Mouse (Mus musculus): ENCODE measurements around the gene Rufy1.
"Not testable (repeated sequence)": the region's sequence is repeated elsewhere in the genome, so short reads cannot be mapped to it uniquely, and the experiment has no call there.

The Rufy1 gene

DNA sequence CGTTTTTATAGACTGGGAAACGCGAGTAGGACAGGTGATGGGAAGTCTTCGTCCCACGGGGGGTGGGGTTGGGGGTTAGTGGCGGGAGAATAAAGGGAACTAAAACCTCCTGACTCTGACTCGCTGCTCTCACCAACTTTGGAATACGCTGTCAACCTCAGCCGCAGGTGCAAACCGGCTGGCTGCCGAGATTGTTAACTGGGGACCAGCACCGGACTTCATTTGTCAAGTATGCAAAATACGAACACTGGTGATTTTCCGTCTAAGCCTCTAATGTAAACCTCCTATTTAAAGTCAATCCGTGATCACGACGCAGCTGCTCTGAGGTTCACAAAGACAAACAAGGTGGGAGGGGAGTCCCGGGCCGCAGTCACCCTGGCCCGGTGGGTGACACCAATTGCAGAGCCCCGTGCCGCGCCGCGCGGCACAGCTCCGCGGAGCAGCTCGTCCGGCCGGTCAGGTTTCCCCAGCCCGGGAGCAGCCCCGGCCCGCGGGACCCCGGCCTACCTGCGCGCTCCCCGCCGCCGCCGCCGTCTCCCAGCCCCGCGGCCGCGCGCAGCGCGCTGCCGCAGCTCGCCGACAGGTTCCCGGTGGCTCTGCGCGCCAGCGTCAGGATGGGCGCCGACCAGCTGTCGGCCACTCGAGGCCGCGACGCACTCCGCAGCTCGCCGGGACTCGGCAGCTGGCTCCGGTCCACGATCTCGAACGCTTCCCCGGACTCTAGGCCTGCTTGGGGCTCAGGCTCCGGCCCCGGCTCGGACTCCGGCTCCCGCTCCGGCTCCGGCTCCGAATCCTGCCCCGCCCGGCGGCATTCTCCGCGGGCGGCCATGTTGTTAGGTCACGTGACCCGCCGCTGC, at the start of gene Rufy1:
Gene Rufy1, minus strand, starts transcription at position 849 of the 857 bp plus-strand sequence.
- peak; percentile 56 to 80 for DNase-seq (ENCODE audit: low read depth in 1 of 2, low spot score in 2 of 2)

DNA sequence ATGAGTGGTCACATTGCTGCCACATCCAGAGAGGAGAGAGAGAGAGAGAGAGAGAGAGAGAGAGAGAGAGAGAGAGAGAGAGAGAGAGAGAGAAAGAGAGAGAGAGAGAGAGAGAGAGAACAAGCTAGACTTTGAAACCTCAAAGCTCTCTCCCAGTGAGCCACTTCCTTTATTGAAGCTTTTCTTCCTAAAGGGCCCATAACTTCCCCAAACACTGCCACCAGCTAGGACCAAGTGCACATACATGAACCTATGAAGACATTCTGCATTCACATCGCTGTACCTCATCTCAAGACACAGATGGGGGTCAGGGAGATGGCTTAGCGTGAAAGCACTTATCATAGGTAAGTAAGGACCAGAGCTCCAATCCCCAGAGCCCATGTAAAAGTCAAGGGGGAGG, 47.1 kb upstream of the Rufy1 start:
- DNase-seq (ENCODE audit: low read depth in 1 of 2, low spot score in 2 of 2), result peak in 1 of 2 experiments; percentile 3

DNA sequence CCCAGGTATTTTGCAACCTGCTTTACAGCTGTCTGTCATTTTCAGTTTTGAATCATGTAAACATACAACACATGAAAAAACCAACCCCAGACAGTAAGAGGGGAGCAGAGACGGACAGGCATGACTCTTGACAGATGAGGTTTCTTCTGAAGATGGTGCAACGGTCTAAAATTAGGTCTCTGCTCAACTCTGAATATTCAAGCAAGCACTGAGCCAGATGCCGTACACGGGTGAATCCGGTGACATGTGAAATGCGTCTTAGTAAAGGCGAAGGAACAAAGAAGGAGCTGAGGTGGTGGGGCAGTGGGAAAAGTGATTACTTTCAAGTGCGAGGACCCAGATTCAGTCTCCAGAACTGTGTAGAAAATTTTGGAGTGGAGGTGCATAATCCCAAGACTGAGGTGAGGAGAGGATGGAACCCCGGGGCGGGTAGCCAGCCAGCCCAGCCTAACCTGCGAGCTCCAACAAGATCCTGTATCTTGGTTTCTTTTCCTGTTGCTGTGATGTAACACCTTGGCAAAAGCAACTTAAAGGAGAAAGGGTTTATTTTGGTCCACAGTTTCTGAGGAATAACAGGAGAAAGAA, 46.7 kb upstream of the Rufy1 start:
- no peak for DNase-seq (ENCODE audit: low read depth in 1 of 2, low spot score in 2 of 2)

DNA sequence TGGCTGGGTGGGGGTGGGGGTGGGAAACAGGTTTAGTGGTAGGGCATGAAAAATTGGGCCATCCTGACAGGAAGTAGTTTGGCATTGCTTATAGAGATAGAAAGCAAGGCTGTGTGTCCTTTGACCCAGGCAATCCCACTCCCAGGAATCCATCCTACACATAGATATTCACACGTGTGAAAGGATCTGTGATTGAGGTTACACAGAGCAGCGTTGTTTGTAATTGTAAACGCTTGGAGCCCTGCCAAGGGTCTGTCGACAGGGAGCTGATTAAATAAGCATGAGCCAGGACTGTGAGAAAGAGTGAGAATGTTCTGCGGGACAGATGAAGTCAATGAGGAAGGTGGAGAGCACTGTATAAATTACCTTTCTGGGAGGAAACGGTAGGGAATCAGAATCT, 46.0 kb upstream of the Rufy1 start:
- no peak for DNase-seq (ENCODE audit: low read depth in 1 of 2, low spot score in 2 of 2)

DNA sequence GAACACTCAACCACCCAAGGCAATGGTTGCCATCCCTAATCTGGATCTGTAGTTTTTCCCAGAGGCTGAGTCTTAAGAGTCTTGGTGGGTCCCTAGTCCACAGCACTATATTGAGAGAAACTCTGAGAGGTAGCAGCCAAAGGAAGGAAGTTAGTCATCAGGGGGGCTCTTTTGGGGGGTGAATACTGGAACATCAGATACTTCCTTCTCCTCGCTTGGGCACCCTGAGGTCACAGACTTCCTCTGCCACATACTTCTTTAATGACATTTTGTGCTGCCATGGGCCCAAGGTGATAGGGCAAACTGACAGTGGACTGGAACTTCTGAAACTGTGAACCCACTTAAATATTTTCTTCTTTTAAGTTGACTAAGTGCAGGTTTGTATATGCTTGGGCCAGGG, 43.0 kb upstream of the Rufy1 start:
- no peak for DNase-seq (ENCODE audit: low read depth in 1 of 2, low spot score in 2 of 2)

DNA sequence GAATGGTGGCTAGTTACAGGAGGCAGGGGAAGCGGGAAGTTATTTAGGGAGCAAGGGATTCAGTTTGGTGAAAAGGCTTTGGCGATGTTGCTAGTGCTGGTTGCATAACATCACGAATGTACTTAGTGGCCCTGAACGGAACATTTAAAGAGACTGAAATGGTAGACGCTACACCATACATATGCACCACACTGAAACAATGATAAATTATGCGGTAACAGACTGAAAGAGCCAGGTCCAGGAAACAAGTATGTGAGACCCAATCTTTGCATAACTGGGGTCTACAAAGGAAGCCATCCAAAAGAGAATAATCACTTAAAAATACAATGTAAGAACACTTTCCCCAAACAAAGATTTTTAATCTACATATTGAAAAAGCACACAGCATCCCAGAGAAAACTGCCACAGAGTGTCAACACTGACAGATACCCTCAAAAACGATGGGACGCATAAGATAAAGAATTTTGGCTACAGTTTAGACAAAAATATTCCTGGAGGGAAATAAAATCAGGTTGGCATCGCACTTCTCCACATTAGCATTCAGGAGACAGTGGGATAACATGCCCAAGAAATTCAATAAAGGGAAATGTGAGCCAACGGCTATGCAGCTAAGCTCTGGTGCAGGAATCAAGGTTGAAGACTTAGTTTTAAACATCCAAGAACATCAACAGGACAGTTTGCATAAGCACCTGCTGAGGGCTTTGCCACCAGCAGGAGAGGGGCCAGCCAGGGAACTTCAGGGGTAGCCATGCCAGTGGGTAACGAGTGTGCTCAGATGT, 41.4 kb upstream of the Rufy1 start:
- DNase-seq (ENCODE audit: low read depth in 1 of 2, low spot score in 2 of 2), result no peak

DNA sequence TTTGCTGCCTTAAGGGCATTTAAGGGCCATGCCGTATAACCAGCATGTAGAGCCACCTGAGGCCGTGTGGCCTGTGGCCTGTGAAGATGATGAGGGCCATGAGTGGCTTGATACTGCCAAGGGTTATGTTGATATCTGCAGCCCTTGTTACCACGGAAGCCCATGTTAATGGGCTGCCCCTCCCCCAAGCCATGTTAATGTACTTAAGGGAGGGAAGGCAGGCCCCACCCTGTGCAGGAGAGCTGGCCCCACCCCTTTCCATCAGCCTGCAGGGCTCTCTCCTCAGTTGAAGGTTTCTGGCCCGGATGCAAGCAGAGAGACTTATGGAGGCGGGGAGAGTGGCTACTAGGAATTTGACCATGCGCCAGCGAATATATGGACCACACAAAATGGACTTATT, 30.6 kb upstream of the Rufy1 start:
- DNase-seq (ENCODE audit: low read depth in 1 of 2, low spot score in 2 of 2), result no peak

DNA sequence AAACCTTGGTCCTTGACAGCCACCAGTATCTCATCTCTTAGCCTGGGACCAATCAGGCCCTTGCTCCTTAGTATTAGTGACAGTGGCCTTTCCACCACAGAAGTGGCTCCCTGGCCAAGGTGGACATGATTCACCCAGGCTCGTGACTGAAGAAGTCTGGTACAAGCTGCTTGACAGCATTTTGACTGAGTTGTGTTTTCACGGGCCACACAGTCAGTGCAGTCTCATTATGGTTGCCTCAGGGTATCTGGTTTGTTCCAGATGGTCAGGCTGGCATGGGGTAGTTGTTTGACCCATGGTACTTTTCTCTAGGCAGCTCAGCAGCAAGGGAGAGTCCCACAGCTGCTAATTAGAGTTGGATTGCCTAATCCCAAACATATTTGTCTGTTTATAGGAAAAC, 28.3 kb upstream of the Rufy1 start:
- no peak for DNase-seq (ENCODE audit: low read depth in 1 of 2, low spot score in 2 of 2)

DNA sequence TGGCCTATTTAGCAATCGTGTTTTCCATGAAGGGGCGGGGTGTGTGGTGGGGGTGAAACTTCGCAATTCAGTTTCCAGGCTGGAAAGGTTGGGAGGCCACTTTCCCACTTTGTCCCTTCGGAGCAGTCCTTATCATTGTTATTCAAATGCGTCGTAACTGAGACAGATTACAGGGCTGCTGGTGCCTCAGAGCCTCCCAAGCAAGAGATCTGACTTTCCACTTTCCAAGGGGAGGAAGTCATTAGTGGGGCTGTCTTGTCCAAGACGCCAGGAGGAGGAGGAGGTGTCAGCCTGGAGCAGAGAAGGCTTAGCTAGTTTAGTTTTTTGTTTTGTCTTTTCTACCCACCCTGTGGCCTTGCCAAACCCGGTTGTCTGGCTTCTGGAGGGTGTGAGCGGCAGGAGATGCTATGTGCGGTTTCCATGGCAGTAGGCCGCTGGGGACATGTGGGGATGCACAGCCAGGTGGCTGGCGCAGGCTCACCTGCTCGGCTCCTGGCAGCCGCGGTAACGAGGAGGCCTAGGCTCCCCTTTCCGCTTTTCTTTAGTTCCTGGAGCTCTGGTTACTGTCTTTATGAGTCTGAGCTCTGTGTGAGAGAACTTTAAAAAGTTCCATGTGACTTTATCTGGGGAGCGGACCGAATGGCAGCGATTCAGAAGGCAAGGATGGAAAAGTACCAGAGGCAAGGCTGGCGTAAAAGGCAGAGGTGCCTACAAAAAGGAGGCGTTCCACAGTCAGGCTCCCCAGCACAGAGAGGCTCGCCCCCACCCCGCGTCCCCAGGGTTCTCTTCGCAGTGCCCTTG, 26.4 kb upstream of the Rufy1 start:
- DNase-seq (ENCODE audit: low read depth in 1 of 2, low spot score in 2 of 2), result no peak

DNA sequence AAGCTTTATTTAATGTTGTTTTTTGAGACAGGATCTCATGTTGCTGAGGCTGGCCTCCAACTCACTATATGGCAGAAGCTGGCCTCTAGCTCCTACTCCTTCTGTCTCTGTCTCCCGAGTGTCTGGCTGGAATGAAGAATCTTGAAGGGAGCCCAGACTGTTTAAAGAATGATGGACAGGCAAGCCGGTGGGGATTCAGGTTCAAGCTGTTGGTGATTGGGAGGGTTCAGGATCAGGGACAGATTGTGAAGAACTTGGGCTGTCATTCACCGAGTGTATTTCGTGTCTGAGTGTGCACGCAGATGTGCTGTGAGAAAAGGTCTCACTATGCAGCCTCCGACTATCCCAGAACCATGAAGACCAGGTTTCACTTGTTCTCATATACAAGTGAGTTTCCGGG, 25.5 kb upstream of the Rufy1 start:
- DNase-seq (ENCODE audit: low read depth in 1 of 2, low spot score in 2 of 2), result no peak

DNA sequence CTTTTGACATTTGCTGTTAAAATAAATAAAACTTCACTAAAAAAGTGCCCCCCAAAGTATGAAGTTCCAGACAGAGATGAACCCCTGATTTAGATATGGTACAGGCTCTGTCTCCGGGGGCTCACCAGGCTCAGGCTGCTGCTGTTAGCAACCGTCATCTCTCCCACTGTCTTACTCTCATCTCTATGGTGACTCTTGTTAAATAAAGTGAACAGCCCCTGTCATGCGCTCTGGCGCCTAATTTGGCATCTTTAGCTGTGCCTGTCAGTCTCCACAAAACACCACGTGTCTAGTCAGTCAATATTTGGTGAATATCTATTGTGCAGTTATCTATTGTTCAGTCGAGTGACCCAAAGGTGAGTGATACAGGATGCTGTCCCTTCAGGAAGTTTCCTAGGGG, 24.0 kb upstream of the Rufy1 start:
- DNase-seq (ENCODE audit: low read depth in 1 of 2, low spot score in 2 of 2), result no peak

DNA sequence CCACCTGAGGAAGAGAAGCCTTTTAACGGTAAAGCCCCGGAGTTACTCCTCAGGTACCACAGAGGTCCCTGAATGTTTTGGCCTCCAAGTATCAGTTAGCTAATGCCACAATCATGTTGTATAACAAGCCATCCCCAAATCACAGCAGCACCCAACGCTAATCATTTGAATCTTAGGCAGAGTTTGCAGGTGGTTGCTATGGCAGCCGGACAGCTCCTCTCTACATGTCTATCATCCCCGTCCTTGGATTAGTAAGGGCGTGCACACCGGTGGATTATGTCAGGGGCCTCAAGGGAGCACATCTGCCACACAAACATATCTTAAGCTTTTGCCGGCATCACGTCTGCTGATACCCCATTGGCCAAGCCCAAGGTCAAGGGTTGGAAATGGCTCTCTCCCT, 19.3 kb upstream of the Rufy1 start:
- DNase-seq (ENCODE audit: low read depth in 1 of 2, low spot score in 2 of 2), result no peak

DNA sequence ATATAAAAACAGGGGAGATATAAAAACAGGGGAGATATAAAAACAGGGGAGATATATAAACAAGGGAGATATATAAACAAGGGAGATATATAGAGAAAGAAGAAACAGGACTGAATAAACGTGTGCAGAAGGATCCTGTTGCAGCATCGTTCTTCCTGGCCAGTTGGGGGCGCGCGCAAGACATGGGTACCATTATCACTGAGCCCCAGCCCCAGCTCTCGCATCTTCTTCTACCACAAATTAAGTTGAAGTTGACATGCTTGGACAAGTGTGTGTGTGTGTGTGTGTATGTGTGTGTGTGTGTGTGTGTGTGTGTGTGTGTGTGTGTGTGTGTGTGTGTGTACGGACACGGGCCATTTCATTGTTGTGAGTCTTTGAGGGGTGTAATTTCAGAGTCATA, 17.2 kb upstream of the Rufy1 start:
- not testable (repeated sequence) for DNase-seq (ENCODE audit: low read depth in 1 of 2, low spot score in 2 of 2)

DNA sequence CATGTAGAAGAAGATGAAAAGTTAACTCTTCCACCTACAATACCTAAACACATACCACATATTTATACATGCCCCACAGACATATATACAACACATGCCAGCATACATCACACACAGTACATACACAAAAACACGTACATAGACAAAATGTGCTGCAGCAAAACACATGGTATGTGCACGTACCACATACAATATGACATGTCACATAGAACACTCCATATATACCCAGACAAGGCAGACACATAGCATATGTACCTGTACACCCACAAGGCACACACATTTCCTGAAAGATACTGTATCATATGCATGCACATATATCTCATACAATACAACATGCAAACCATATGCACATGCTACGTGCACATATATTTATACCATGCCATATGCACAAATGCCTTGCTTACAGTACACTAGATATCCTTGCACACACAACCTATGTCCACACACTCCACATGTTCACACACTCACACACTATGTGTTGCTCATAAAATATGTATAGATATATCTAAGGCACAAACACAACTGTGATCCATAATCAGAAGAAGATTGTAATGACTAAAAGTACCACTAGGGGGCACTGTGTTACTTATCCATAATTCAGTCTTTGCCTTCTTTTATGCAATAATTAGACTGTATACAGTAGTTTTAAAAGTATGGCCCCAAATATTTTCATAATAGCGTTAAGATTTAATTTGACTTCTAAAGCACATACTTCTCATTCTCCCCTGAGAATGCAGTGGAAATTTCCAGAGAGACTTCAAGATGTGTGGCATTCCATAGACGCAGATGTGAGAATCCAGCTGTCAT, 12.5 kb upstream of the Rufy1 start:
- DNase-seq (ENCODE audit: low read depth in 1 of 2, low spot score in 2 of 2), result no peak

DNA sequence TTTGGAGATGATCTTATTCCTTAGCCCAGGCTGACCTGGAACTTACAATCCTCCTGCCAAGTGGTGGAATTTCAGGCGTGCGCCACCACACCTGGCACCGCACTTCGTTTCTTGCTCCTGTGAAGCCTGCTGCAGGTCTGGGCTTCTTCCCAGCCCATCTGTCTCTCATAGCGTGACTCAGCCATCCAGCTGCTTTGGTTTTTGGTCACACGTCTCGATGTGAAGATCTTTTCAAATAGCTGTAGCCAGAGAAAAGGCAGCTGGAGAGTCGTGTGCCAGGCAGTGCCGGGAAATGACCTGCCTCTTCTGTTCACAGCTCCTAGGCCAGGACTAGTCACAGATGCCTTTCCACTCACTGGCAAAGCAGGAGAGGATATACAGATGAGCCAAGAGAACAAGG, 10.7 kb upstream of the Rufy1 start:
- DNase-seq (ENCODE audit: low read depth in 1 of 2, low spot score in 2 of 2), result no peak

DNA sequence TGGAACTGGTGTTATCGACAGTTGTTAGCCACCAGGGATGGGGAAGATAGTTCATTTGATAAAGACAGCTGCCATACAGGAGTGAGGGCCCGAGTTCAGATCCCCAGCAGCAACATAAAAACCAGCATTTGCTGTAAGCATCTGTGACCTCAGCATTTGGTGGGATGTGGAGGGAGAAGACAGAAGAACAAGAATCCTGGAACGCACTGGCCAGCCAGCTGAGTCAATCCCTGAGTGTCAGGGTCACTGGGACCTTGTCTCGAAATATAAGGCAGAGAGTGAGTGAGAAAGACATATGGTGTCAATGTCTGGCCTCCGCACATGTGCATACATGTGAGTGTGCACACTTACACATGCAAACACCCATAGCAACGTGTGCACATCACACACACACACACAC, 9.8 kb upstream of the Rufy1 start:
- DNase-seq (ENCODE audit: low read depth in 1 of 2, low spot score in 2 of 2), result no peak

DNA sequence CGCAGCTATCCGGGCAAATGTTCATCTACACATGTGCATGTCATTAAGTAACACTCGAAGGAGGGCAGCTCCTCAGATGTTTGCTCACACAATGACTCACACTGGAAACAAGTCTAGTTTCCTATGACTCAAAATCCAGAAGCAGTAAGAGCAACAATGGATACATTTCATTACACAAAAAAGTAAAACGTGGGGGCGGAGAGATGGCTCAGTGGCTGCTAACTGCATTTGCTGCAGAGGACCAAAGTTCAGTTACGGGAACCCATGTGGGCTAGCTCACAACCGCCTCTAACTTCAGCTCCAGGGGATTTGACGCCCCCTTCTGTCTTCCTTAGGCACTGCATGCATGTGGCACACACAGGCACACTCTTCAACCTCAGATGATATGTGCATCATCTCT, 8.9 kb upstream of the Rufy1 start:
- DNase-seq (ENCODE audit: low read depth in 1 of 2, low spot score in 2 of 2), result no peak

DNA sequence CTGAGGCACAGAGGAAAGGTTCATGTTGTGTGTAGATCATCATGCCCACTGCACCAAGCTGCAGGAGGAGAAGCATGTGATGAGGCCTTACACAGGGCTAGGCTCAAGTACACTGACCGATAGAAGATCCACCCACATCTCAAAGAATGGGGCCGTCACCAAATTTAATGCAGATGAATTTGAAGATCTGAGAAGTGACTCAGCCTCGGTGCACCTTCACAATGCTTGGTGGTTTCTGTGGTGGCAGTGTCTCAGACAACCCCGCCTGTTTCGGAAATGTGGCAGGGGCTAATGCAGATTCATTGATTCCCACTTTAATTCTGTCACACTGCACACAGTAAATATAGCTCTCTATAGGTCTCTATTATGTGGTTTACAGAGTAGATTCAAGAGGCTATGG, 2.0 kb upstream of the Rufy1 start:
- no peak for DNase-seq (ENCODE audit: low read depth in 1 of 2, low spot score in 2 of 2)

DNA sequence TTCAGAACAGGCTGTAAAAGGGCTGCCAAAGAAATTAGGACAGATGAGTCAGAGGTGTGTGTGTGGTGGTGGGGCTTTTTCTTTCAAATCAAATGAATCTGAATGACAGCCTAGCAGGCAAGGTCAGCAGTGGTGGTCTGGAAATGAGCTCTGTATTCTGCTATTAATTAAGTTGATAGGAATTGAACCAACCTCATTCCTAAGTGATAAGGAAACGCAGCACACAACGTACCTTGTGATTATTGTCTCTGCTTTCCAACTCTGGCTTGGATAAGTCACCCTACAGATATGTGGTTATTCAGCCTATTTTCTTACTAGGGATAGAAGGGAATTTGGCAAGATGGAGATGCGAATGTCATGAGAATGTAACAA, 1.1 kb upstream of the Rufy1 start:
- no peak for DNase-seq (ENCODE audit: low read depth in 1 of 2, low spot score in 2 of 2)
